Mouse (Mus musculus) embryonic facial prominence, embryonic 11.5 days (tissue): ENCODE results near the gene Atg16l2. TPM values are rescaled to one million over a fixed set of nuclear protein-coding genes. Genes with fewer than 3 reads are reported as not detected.

Experiments used
- ATAC-seq: fragments of 200-750 bp; cut with Nextera tagmentation; replicated peaks from 2 replicates; pipeline ENCODE4 v1.8.0; 2017; ENCODE audit warnings: low read depth; ENCODE audit not compliant: insufficient number of reproducible peaks, low FRiP score, low TSS enrichment
- DNase-seq: peaks from one replicate; pipeline ENCODE4 v3.0.0-alpha.2; 2015; ENCODE audit warnings: low spot score
- H3K27ac ChIP-seq: fragments of 300-500 bp; sonication (generic); replicated peaks from 2 replicates; pipeline ENCODE4 v1.5.1; 2014; ENCODE audit warnings: mild to moderate bottlenecking, low read depth, low read length, control low read depth
- H3K27me3 ChIP-seq: fragments of 300-500 bp; sonication (generic); 2 replicates; pipeline ENCODE4 v1.6.1; 2014; ENCODE audit warnings: mild to moderate bottlenecking, low read length, moderate library complexity, mixed read lengths; ENCODE audit not compliant: control insufficient read depth, insufficient read depth
- H3K36me3 ChIP-seq: fragments of 300-500 bp; sonication (generic); replicated peaks from 2 replicates; pipeline ENCODE4 v1.6.1; 2014; ENCODE audit warnings: low read depth, mild to moderate bottlenecking, low read length, moderate library complexity, mixed read lengths; ENCODE audit not compliant: control insufficient read depth, insufficient read depth
- H3K4me1 ChIP-seq: fragments of 300-500 bp; sonication (generic); 2 replicates; pipeline ENCODE4 v1.6.1; 2014; ENCODE audit warnings: low read length, mixed read lengths; ENCODE audit not compliant: control insufficient read depth, insufficient read depth
- H3K4me2 ChIP-seq: fragments of 300-500 bp; sonication (generic); 2 replicates; pipeline ENCODE4 v1.6.1; 2014; ENCODE audit warnings: low read depth, mild to moderate bottlenecking, control low read depth, low read length, moderate library complexity
- H3K4me3 ChIP-seq: fragments of 300-500 bp; sonication (generic); 2 replicates; pipeline ENCODE4 v1.5.1; 2014; ENCODE audit warnings: low read depth, low read length, control low read depth
- H3K9ac ChIP-seq: fragments of 300-500 bp; sonication (generic); replicated peaks from 2 replicates; pipeline ENCODE4 v1.6.1; 2014; ENCODE audit warnings: mild to moderate bottlenecking, control low read depth, low read length
- H3K9me3 ChIP-seq: fragments of 300-500 bp; sonication (generic); replicated peaks from 2 replicates; pipeline ENCODE4 v1.6.1; 2016; ENCODE audit warnings: mild to moderate bottlenecking, low read length, inconsistent platforms, mixed read lengths; ENCODE audit not compliant: control insufficient read depth
- WGBS: fragments of 180-500 bp; shearing (Covaris S2); extraction: QIAGEN DNeasy Blood & Tissue Kit; methylation state at CpG from one replicate; pipeline ENCODE4 v1.1.7; 2014; 5-methylcytosine and 5-hydroxymethylcytosine counted together
- polyA plus RNA-seq: library from polyadenylated mRNA; unstranded; fragments of >200 nt; fragmentation: Nextera tagmentation; extraction: Ambion mirVana; gene quantifications from 2 replicates; pipeline ENCODE4 v1.2.1, GENCODE M21; 2014

Gene Atg16l2
- polyA plus RNA-seq, 1 experiment from 2014 or later: 7.3 TPM

- no peak for ATAC-seq
- H3K36me3 ChIP-seq: no peaks in the 10 kb centered on the region; the same call in 1 of the 2 replicates
- DNase-seq: no peak
- H3K27me3 ChIP-seq: no peaks in the 10 kb centered on the region
- H3K9me3 ChIP-seq: no peaks in the 10 kb centered on the region
- WGBS: 81% methylated on average over 8 of the region's 8 CpGs
- no peaks in the 10 kb centered on the region for H3K4me1 ChIP-seq
- H3K27ac ChIP-seq: no peak overlapping the region
- H3K4me2 ChIP-seq: no peak overlapping the region
- H3K9ac ChIP-seq: no peak overlapping the region
- H3K4me3 ChIP-seq: no peak overlapping the region
Observed at GRCm38 (mm10) chr7:101236712-101237473, 65.2 kb downstream of the Atg16l2 start.

GRCm38 (mm10) chr7:101232716-101233115 is 69.3 kb downstream of the Atg16l2 start:
- 83% methylated on average over 3 of the region's 3 CpGs for WGBS
- no peak overlapping the region for H3K27ac ChIP-seq

GRCm38 (mm10) chr7:101231458-101231857 is 70.6 kb downstream of the Atg16l2 start:
- no peak for ATAC-seq
- no peaks in the 10 kb centered on the region; the same call in 1 of the 2 replicates for H3K36me3 ChIP-seq
- no peaks in the 10 kb centered on the region for H3K9me3 ChIP-seq
- no peak overlapping the region for H3K9ac ChIP-seq
- no peak overlapping the region for H3K4me2 ChIP-seq
- no peaks in the 10 kb centered on the region for H3K4me1 ChIP-seq
- H3K27me3 ChIP-seq: no peaks in the 10 kb centered on the region
- DNase-seq: peak; percentile 63
- H3K27ac ChIP-seq: no peak overlapping the region
- H3K4me3 ChIP-seq: no peak overlapping the region
- whole genome bisulfite sequencing: 62% methylated on average over 1 of the region's 2 CpGs

More at GRCm38 (mm10) chr7:101232716-101233115, 69.3 kb downstream of the Atg16l2 start:
- H3K4me1 ChIP-seq: no peaks in the 10 kb centered on the region
- no peaks in the 10 kb centered on the region for H3K27me3 ChIP-seq
- H3K4me3 ChIP-seq: no peak overlapping the region
- H3K36me3 ChIP-seq: no peaks in the 10 kb centered on the region; the same call in 1 of the 2 replicates
- ATAC-seq (no peak), DNase-seq (no peak)
- H3K9me3 ChIP-seq: no peaks in the 10 kb centered on the region
- H3K4me2 ChIP-seq: no peak overlapping the region
- H3K9ac ChIP-seq: no peak overlapping the region

- H3K4me1 ChIP-seq: no peaks in the 10 kb centered on the region
- no peak overlapping the region for H3K4me3 ChIP-seq
- no peak overlapping the region for H3K9ac ChIP-seq
- no peak for DNase-seq
- no peak overlapping the region for H3K4me2 ChIP-seq
- ATAC-seq: no peak
- no peaks in the 10 kb centered on the region for H3K27me3 ChIP-seq
- no peaks in the 10 kb centered on the region for H3K9me3 ChIP-seq
- no peaks in the 10 kb centered on the region for H3K36me3 ChIP-seq
- WGBS: 70% methylated on average over 1 of the region's 1 CpGs
- no peak overlapping the region for H3K27ac ChIP-seq
Observed at GRCm38 (mm10) chr7:101229336-101229735, 72.7 kb downstream of the Atg16l2 start.

GRCm38 (mm10) chr7:101223501-101223900 is 78.5 kb downstream of the Atg16l2 start:
- Histone ChIP-seq H3K4me1 (no peaks in the 10 kb centered on the region), H3K9ac (no peak overlapping the region), H3K27ac (no peak overlapping the region), H3K9me3 (no peaks in the 10 kb centered on the region), H3K27me3 (no peaks in the 10 kb centered on the region), H3K4me2 (no peak overlapping the region), H3K36me3 (no peaks in the 10 kb centered on the region), H3K4me3 (no peak overlapping the region)
- 93% methylated on average over 2 of the region's 2 CpGs for WGBS
- no peak for DNase-seq
- ATAC-seq: no peak

GRCm38 (mm10) chr7:101216724-101217123 is 85.3 kb downstream of the Atg16l2 start:
- H3K4me1 ChIP-seq: no peaks in the 10 kb centered on the region
- H3K9ac ChIP-seq: no peak overlapping the region
- DNase-seq: no peak
- no peaks in the 10 kb centered on the region for H3K9me3 ChIP-seq
- no peak for ATAC-seq
- WGBS: 79% methylated on average over 2 of the region's 2 CpGs
- H3K27me3 ChIP-seq: no peaks in the 10 kb centered on the region
- no peak overlapping the region for H3K4me2 ChIP-seq
- no peak overlapping the region for H3K4me3 ChIP-seq
- H3K36me3 ChIP-seq: no peaks in the 10 kb centered on the region
- H3K27ac ChIP-seq: no peak overlapping the region

GRCm38 (mm10) chr7:101213515-101214263 is 88.4 kb downstream of the Atg16l2 start:
- Histone ChIP-seq H3K27ac (no peak overlapping the region), H3K36me3 (no peaks in the 10 kb centered on the region), H3K9ac (no peak overlapping the region), H3K27me3 (no peaks in the 10 kb centered on the region), H3K4me1 (no peaks in the 10 kb centered on the region), H3K4me2 (no peak overlapping the region), H3K9me3 (no peaks in the 10 kb centered on the region), H3K4me3 (no peak overlapping the region)
- ATAC-seq (no peak), DNase-seq (no peak)
- WGBS: 81% methylated on average over 3 of the region's 3 CpGs
